Mouse (Mus musculus) bone marrow, adult 2 months (tissue): ENCODE measurements at regions not wholly inside any gene's neighbourhood (a gene's known extent, or its start where the extent isn't known, plus 50 kb on each side); places are given as distances from the start of the nearest gene placed in this dataset.

Source experiments
- CTCF ChIP-seq: fragments of 200-500 bp; IDR thresholded peaks from 2 replicates; pipeline ENCODE4 v1.5.1; 2011; ENCODE audit warnings: low read length, control low read depth; ENCODE audit not compliant: control insufficient read depth, insufficient read depth
- POLR2A ChIP-seq: fragments of 200-500 bp; IDR thresholded peaks from 2 replicates; pipeline ENCODE4 v1.6.1; 2011; ENCODE audit warnings: low read depth, mild to moderate bottlenecking, control low read depth, low read length, borderline replicate concordance; ENCODE audit not compliant: control insufficient read depth

- TF ChIP-seq CTCF (no peak), POLR2A (no peak)
Observed at GRCm38 (mm10) chr1:61203612-61204011, 225.9 kb downstream of the Icos start.
